In the genomic region with DNA sequence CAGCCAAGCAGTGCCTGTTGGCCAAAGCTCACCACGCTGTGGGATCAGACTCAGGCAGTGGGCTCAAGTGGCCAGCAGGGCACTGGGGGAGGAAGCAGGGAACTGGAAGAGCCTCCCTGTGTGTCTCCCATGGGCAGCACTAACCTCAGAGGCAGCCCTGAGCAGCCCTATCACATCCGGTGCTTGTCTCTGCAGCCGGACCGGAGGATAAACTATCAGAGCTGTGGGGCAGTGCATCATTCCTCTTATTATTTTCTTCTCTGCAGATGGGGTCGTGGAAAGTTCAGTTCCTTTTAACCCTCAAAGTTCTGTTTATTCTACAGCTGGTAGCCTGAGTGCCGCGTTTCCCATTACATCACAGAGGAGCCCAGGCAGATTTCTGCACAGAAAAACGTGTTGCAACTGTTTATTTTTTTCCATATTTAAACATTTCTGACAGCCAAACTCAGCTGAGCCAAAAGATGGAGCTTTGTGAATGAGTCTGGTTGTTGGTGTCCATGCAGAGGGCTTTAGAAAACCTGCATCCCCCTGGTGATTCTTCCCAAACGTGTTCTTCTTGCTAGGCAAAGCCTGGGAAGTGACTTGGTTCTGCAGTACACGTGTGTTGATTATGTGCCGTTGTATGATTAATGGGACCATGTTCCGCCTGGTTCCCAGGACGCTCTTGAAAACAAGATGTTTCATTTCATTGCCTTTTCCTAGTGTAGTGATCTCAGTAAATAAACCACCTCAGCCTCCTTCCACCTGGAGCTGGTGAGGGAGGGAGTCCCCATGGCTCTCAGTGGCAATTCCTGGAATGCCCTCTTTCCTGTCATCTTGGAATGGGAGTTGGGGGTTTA, we compare ENCODE assay signal across 9 mouse cellular contexts.
A peak's percentile ranks its signal among the peaks of the same experiment; 100 is the strongest.
DNase-seq lines count a peak whose midpoint lies in the region; ATAC-seq lines count a peak whose summit lies in the region.
"Had no signal": no experiment of that assay in that cellular context is flagged by ENCODE, and none has a peak within 500 bp of the region (broad histone marks: within the 10 kb centered on the region; RNA-seq: fewer than 3 reads in every experiment).

No protein-coding gene starts in this region.

- 37% methylated on average over 13 of the region's 13 CpGs for WGBS in heart, embryonic 15.5 days

- H3K4me1 ChIP-seq in brown adipose tissue, adult 24 weeks (ENCODE audit: control insufficient read depth, insufficient read depth, insufficient read length, low read length) = peaks cover 60% of the 10 kb centered on the region
- peaks cover 66% of the 10 kb centered on the region for H3K4me1 ChIP-seq in heart, embryonic 15.5 days (replicated peaks)

- H3K4me2 ChIP-seq in heart, embryonic 15.5 days = no peak overlapping the region

- no peak overlapping the region for H3K9ac ChIP-seq in heart, embryonic 15.5 days

- H3K36me3 ChIP-seq in heart, embryonic 15.5 days = no peaks in the 10 kb centered on the region

- no peaks in the 10 kb centered on the region for H3K9me3 ChIP-seq in heart, embryonic 15.5 days (replicated peaks)

- H3K27ac ChIP-seq in brown adipose tissue, adult 24 weeks (replicated peaks; ENCODE audit: low read depth, low read length) = peak overlapping the region; percentile 98
- H3K27ac ChIP-seq in heart, embryonic 15.5 days = peak overlapping the region; percentile 85

- no peak overlapping the region for H3K4me3 ChIP-seq in brown adipose tissue, adult 24 weeks (ENCODE audit: insufficient read depth, low read depth, low read length)
- H3K4me3 ChIP-seq in heart, embryonic 15.5 days = no peak overlapping the region

- ATAC-seq in heart, embryonic 15.5 days (replicated peaks; ENCODE audit: insufficient number of reproducible peaks, insufficient read depth, low FRiP score, low read depth) = peak; percentile 72
- ATAC-seq in activated CD4-positive, CD25-positive, alpha-beta regulatory T cell, adult 4 months = no peak
- ATAC-seq: Patski had no signal

- peak; percentile 73 for DNase-seq in 3T3-L1 (ENCODE audit: low read depth, low spot score)
- DNase-seq in kidney, postnatal 25 days = peak; percentile 49 to 81
- peak; percentile 76 for DNase-seq in lung, postnatal 36 days
- DNase-seq in B cell, adult 2 months = no peak
- no peak for DNase-seq in layer of hippocampus, adult 8-10 months (ENCODE audit: low spot score in 2 of 2)

- no peaks in the 10 kb centered on the region for H3K27me3 ChIP-seq in heart, embryonic 15.5 days
- H3K27me3 ChIP-seq: Patski had no signal

Comparison
In these comparisons a context has a peak if more than half of its experiments do, and no peak if none do; other contexts are left out.
1. DNase-seq: peak in 3T3-L1 (single experiment), kidney, postnatal 25 days (2 of 2) and lung, postnatal 36 days (single experiment); none in B cell, adult 2 months (0 of 2) and layer of hippocampus, adult 8-10 months (0 of 2).